Mouse (Mus musculus) kidney, embryonic 14.5 days (tissue): ENCODE results near the gene Urb1. TPM values are rescaled to one million over a fixed set of nuclear protein-coding genes. Genes with fewer than 3 reads are reported as not detected.

Source experiments
- ATAC-seq: fragments of 200-750 bp; cut with Nextera tagmentation; 2 replicates; pipeline ENCODE4 v1.8.0; 2017; ENCODE audit warnings: moderate number of reproducible peaks, mild to moderate bottlenecking, moderate TSS enrichment, moderate library complexity; ENCODE audit not compliant: low FRiP score, low TSS enrichment
- H3K27ac ChIP-seq: fragments of 300-500 bp; sonication (generic); 2 replicates; pipeline ENCODE4 v1.5.1; 2014; ENCODE audit warnings: low read depth, mild to moderate bottlenecking, low read length, moderate library complexity, mixed read lengths
- H3K27me3 ChIP-seq: fragments of 300-500 bp; sonication (generic); 2 replicates; pipeline ENCODE4 v1.6.1; 2014; ENCODE audit warnings: mild to moderate bottlenecking, low read length; ENCODE audit not compliant: control insufficient read depth, insufficient read depth
- H3K36me3 ChIP-seq: fragments of 300-500 bp; sonication (generic); 2 replicates; pipeline ENCODE4 v1.6.1; 2014; ENCODE audit warnings: low read length, mixed read lengths; ENCODE audit not compliant: control insufficient read depth, insufficient read depth
- H3K4me1 ChIP-seq: fragments of 300-500 bp; sonication (generic); 2 replicates; pipeline ENCODE4 v1.6.1; 2014; ENCODE audit warnings: low read length, mixed read lengths; ENCODE audit not compliant: control insufficient read depth, insufficient read depth
- H3K4me2 ChIP-seq: fragments of 300-500 bp; sonication (generic); replicated peaks from 2 replicates; pipeline ENCODE4 v1.6.1; 2014; ENCODE audit warnings: low read depth, mild to moderate bottlenecking, low read length
- H3K4me3 ChIP-seq: fragments of 300-500 bp; sonication (generic); 2 replicates; pipeline ENCODE4 v1.5.1; 2014; ENCODE audit warnings: mild to moderate bottlenecking, low read length
- H3K9ac ChIP-seq: fragments of 300-500 bp; sonication (generic); 2 replicates; pipeline ENCODE4 v1.6.1; 2014; ENCODE audit warnings: low read depth, mild to moderate bottlenecking, low read length, moderate library complexity
- H3K9me3 ChIP-seq: fragments of 300-500 bp; sonication (generic); 2 replicates; pipeline ENCODE4 v1.6.1; 2016; ENCODE audit warnings: low read length; ENCODE audit not compliant: control insufficient read depth
- WGBS: fragments of 180-500 bp; shearing (Covaris S2); extraction: QIAGEN DNeasy Blood & Tissue Kit; methylation state at CpG from one replicate; pipeline ENCODE4 v1.1.7; 2014; 5-methylcytosine and 5-hydroxymethylcytosine counted together
- polyA plus RNA-seq: library from polyadenylated mRNA; unstranded; fragments of >200 nt; fragmentation: Nextera tagmentation; extraction: Ambion mirVana; gene quantifications from 2 replicates; pipeline ENCODE4 v1.2.1, GENCODE M21; 2014

The Urb1 gene
- polyA plus RNA-seq, 1 experiment from 2014 or later, result 13.5 TPM

GRCm38 (mm10) chr16:90792500-90792899 is 17.7 kb downstream of the Urb1 start:
- H3K36me3 ChIP-seq, result peaks cover 83% of the 10 kb centered on the region
- 74% methylated on average over 3 of the region's 3 CpGs for WGBS

GRCm38 (mm10) chr16:90792066-90792465 is 18.1 kb downstream of the Urb1 start:
- H3K4me3 ChIP-seq, result no peak overlapping the region
- 77% methylated on average over 5 of the region's 5 CpGs for WGBS
- peaks cover 83% of the 10 kb centered on the region for H3K36me3 ChIP-seq
- H3K9me3 ChIP-seq, result no peaks in the 10 kb centered on the region
- H3K27ac ChIP-seq, result no peak overlapping the region
- ATAC-seq, result no peak
- H3K27me3 ChIP-seq, result no peaks in the 10 kb centered on the region
- H3K4me2 ChIP-seq, result no peak overlapping the region
- no peaks in the 10 kb centered on the region for H3K4me1 ChIP-seq
- no peak overlapping the region for H3K9ac ChIP-seq

More at GRCm38 (mm10) chr16:90792500-90792899, 17.7 kb downstream of the Urb1 start:
- H3K4me1 ChIP-seq, result no peaks in the 10 kb centered on the region
- no peak for ATAC-seq
- no peaks in the 10 kb centered on the region for H3K9me3 ChIP-seq
- no peaks in the 10 kb centered on the region for H3K27me3 ChIP-seq
- no peak overlapping the region for H3K9ac ChIP-seq
- no peak overlapping the region for H3K4me3 ChIP-seq
- H3K27ac ChIP-seq, result no peak overlapping the region
- no peak overlapping the region for H3K4me2 ChIP-seq

GRCm38 (mm10) chr16:90790946-90791345 is 19.3 kb downstream of the Urb1 start:
- Histone ChIP-seq H3K9ac (no peak overlapping the region), H3K4me3 (no peak overlapping the region), H3K36me3 (peaks cover 86% of the 10 kb centered on the region), H3K4me2 (no peak overlapping the region), H3K4me1 (no peaks in the 10 kb centered on the region), H3K27ac (no peak overlapping the region), H3K9me3 (no peaks in the 10 kb centered on the region), H3K27me3 (no peaks in the 10 kb centered on the region)
- 77% methylated on average over 6 of the region's 6 CpGs for WGBS
- no peak for ATAC-seq

GRCm38 (mm10) chr16:90788580-90788979 is 21.6 kb downstream of the Urb1 start:
- H3K36me3 ChIP-seq, result peaks cover 88% of the 10 kb centered on the region
- no peak overlapping the region for H3K27ac ChIP-seq
- no peak overlapping the region for H3K9ac ChIP-seq
- no peak for ATAC-seq
- no peaks in the 10 kb centered on the region for H3K27me3 ChIP-seq
- WGBS, result 90% methylated on average over 6 of the region's 6 CpGs
- no peaks in the 10 kb centered on the region for H3K9me3 ChIP-seq
- H3K4me2 ChIP-seq, result no peak overlapping the region
- H3K4me3 ChIP-seq, result no peak overlapping the region
- H3K4me1 ChIP-seq, result no peaks in the 10 kb centered on the region

GRCm38 (mm10) chr16:90785257-90785656 is 25.0 kb downstream of the Urb1 start:
- Histone ChIP-seq H3K9me3 (no peaks in the 10 kb centered on the region), H3K9ac (no peak overlapping the region), H3K4me3 (no peak overlapping the region), H3K4me2 (no peak overlapping the region), H3K36me3 (peaks cover 83% of the 10 kb centered on the region), H3K4me1 (no peaks in the 10 kb centered on the region), H3K27ac (no peak overlapping the region), H3K27me3 (no peaks in the 10 kb centered on the region)
- WGBS, result 73% methylated on average over 4 of the region's 4 CpGs
- no peak for ATAC-seq

- Histone ChIP-seq H3K4me1 (no peaks in the 10 kb centered on the region), H3K36me3 (peaks cover 76% of the 10 kb centered on the region), H3K9ac (no peak overlapping the region), H3K4me2 (no peak overlapping the region), H3K27me3 (no peaks in the 10 kb centered on the region), H3K4me3 (no peak overlapping the region), H3K9me3 (no peaks in the 10 kb centered on the region), H3K27ac (no peak overlapping the region)
- ATAC-seq, result no peak
- WGBS, result 87% methylated on average over 11 of the region's 11 CpGs
Observed at GRCm38 (mm10) chr16:90783302-90783701, 26.9 kb downstream of the Urb1 start.

- peaks cover 76% of the 10 kb centered on the region for H3K36me3 ChIP-seq
- no peak overlapping the region for H3K27ac ChIP-seq
- H3K4me2 ChIP-seq, result no peak overlapping the region
- no peak overlapping the region for H3K4me3 ChIP-seq
- H3K4me1 ChIP-seq, result no peaks in the 10 kb centered on the region
- whole genome bisulfite sequencing, result 29% methylated on average over 11 of the region's 11 CpGs
- peak; percentile 92 for ATAC-seq
- no peaks in the 10 kb centered on the region for H3K9me3 ChIP-seq
- H3K9ac ChIP-seq, result no peak overlapping the region
- no peaks in the 10 kb centered on the region for H3K27me3 ChIP-seq
Observed at GRCm38 (mm10) chr16:90779783-90780182, 30.4 kb downstream of the Urb1 start.

- Histone ChIP-seq H3K27me3 (no peaks in the 10 kb centered on the region), H3K27ac (no peak overlapping the region), H3K9ac (no peak overlapping the region), H3K4me2 (no peak overlapping the region), H3K36me3 (peaks cover 86% of the 10 kb centered on the region), H3K4me1 (no peaks in the 10 kb centered on the region), H3K4me3 (no peak overlapping the region), H3K9me3 (no peaks in the 10 kb centered on the region)
- 84% methylated on average over 10 of the region's 10 CpGs for WGBS
- no peak for ATAC-seq
Observed at GRCm38 (mm10) chr16:90775946-90776520, 34.2 kb downstream of the Urb1 start.

- Histone ChIP-seq H3K9me3 (no peaks in the 10 kb centered on the region), H3K4me3 (no peak overlapping the region), H3K4me2 (no peak overlapping the region), H3K4me1 (no peaks in the 10 kb centered on the region), H3K27me3 (no peaks in the 10 kb centered on the region), H3K27ac (no peak overlapping the region), H3K9ac (no peak overlapping the region), H3K36me3 (peaks cover 83% of the 10 kb centered on the region)
- 91% methylated on average over 6 of the region's 6 CpGs for WGBS
- no peak for ATAC-seq
Observed at GRCm38 (mm10) chr16:90774646-90775045, 35.6 kb downstream of the Urb1 start.
